Mouse (Mus musculus): ENCODE results near the gene Rpl36.

Gene Rpl36

DNA sequence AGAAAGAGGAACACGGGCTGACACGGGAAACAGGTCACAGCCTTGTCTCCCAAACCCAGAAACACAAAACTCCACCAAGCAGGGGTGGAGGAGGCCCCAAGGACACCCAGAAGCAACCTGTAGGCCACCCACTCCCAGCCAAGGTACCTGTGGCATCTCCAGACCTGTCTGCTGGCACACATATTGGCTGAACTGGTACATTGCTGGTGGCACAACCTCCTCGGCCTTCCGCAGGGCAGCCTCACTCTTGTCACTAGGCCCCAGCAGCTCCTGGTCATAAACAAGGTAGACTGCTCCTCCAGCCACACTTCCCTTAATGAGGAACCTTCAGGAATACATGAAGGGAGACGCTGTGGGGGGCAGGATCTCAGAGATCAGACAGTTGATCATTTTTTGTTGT is 4.5 kb upstream of the Rpl36 start:
- no peak for DNase-seq (ENCODE audit: low read depth, low spot score)

DNA sequence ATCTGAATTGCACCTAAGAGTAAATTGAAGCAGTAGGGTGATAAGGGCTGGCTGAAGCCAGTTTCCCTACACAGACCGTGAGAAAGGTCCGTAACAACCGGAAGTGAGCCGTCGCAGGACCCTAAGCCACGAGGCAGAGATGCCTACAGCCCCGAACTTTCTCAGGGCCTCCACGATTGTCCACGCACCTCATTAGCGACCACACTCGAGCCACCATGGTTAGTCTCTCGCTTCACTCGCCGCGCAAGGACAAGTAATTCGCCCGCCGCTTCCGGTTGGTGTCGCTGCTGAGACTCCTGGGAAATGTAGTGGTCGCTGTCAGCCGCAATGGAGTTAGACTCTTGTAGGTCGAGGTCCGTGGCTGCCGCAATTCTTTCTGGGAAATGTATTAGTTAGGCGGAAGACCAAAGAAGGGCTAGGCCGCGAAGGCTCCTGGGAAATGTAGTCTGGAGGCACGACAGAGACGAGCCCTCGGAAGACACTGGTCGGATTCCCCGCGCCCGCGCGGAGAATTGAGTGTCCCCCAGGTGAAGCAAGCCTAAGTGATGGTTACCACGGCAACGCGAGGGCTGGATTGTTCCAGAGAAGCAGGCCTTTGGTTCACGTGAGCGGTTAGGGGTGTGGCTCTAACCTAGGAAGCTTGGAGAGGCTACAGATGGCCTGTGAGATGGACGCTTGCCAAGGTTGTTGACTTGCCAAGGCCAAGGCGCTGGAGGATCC is 3.6 kb upstream of the Rpl36 start, which contains the start of gene 2410015M20Rik:
TSS of gene 2410015M20Rik (minus strand) at position 320 of the 720 bp plus-strand sequence.
- peak; percentile 97 for DNase-seq (ENCODE audit: low read depth, low spot score)

DNA sequence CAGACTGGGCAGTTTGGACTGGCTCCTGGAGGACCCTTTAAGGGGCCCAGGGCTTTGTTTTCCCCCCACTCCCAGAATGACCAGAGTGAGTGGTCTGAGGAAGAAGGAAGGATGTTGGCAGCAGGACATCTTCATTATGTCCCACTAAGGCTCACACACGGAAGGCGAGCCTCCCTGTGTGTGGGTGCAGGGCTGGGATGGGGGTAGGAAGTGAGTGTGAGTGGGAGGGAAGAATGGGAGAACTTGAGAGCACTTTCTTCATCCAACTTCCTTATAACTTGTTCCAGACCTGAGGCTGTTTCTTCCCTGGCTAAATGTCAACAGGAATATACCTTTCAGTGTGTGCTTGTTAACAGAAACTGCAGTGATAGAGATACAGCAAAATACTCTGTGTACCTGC is 1.9 kb upstream of the Rpl36 start:
- no peak for DNase-seq (ENCODE audit: low read depth, low spot score)

DNA sequence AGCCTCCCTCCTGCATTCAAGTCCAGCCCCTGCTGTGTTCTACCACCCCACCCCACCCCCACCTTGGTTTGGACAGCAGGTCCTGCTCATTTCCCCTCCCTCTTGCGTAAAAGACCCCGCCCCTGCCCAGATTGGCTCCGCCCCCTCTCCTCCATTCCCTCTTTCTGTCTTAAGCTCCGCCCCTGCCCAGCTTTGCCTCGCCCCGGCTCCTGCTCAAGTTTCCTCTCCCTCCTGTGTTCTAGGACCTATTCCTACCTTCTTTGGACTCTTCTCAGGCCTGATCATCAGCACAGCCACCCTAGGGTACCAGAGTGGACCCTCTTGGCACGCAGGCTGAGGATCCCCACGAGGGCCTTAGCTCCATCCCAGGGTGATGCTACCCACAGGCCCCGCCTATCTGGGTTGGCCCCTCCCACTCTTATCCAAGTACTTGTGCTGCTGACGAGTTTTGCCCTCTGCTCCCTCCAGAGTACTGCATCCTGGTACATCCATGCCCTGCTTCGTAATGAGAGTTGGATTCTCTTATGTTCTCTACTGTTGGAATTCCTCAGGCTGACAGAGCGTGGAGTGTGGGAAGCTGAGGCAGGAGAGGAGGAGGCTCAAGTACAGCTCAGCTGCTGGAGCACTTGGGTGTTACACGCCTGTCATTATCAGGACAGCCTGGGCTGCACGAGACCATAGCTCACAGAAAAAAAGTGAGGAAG is 1.2 kb upstream of the Rpl36 start:
- peak; percentile 90 for DNase-seq (ENCODE audit: low read depth, low spot score)

DNA sequence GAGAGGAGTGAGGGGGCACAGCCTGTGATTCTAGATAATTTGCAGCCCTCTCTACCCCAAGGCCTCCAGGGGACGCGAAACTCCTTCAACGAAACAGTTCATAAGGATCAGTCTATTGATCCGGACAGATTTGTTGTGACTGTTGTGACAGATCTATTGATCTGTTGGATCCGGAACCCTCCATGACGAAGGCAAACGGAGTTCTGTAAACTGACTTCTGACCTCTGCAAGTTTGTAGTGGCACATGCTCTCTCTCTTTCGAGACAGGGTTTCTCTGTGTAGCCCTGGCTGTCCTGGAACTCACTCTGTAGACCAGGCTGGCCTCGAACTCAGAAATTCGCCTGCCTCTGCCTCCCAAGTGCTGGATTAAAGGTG is 664 bp upstream of the Rpl36 start:
- DNase-seq (ENCODE audit: low read depth, low spot score) = peak; percentile 24

DNA sequence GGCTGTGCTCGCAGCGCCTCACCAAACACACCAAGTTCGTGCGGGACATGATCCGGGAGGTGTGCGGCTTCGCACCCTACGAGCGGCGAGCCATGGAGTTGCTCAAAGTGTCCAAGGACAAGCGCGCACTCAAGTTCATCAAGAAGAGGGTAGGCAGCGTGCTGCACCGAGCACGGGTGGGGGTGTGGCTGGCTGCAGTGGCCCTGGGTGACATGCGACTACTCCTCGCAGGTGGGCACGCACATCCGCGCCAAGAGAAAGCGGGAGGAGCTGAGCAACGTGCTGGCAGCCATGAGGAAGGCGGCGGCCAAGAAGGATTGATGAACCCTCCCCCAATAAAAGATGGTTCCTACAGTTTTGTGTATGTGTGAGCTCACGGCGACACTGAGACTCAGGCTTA is 677 bp downstream of the Rpl36 start:
- DNase-seq (ENCODE audit: low read depth, low spot score) = peak; percentile 56

DNA sequence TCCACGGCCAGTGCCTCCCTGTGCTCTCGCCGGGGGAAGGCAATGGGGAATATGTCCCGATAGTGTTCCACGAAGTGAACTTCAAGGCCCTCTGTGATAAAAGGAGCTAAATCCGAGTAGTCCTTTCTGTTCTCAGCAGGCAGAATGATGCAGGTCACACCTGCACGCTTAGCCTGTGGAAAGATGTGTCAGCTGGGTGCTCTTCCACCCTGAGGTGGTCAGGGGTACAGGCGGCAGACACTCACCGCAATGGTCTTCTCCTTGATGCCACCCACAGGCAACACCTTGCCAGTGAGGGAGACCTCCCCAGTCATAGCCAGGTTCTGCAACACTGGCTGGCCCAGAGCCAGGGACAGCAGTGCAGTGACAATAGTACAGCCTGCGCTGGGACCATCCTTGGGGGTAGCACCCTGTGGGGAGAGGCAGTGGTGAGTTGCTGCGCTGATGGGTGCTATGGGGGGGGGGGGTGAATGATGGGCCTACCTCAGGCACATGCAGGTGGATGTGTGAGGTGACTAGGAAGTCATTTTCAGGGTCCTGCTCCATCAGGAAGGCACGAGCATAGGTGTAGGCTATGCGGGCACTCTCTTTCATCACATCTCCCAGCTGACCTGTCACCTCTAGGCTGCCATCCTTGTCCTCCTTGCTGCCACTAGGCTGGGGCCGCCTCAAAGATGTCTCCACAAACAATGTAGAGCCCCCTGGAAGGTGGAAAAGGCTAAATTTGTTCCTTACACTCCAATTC is 1.3 kb downstream of the Rpl36 start:
- peak; percentile 64 for DNase-seq (ENCODE audit: low read depth, low spot score)

DNA sequence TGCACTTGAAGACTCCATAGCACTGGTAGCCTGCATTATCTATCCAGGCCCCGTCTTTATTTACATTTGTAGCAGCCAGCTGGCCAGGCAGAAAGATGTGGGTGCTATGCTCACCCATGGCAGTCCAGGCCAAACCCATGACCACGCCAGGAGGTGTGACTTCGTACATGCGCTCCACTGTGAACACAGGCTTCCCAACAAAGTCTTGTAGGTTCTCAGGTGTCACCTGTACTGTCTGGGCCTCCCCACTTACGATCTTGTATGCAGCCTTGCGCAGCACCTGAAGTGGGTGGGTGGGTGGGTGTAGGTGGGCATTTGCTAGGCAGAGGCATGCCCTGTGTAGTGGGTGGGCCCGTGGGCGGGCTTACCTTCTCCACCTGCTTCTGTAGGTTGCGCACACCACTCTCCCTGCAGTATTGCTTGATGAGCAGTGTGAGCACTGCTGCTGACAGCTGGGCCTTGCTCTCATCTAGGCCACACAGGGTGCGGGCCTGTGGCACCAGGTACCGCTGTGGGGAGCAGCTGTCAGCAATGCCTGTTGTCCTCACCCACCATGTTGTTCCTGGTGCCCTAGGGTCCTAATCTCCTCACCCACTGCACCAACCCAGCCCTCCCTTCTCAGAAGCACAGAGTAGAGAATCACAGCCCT is 2.0 kb downstream of the Rpl36 start:
- DNase-seq (ENCODE audit: low read depth, low spot score) = no peak

DNA sequence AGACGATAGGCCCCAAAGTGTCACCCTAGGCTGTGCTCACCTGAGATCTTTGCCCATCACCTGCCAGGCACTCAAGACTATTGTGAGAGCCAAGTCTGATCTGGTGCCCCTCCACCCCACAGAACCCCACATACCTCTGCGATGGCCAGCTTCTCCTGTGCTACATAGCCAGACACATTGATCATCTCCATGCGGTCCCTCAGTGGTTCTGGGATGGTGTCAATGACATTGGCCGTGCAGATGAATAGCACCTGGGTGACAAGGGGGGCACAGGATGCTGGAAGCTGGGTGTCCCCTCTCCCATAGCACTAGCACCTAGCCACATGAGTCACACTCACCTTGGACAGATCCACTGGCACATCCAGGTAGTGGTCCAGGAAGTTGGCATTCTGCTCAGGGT is 2.6 kb downstream of the Rpl36 start:
- no peak for DNase-seq (ENCODE audit: low read depth, low spot score)

DNA sequence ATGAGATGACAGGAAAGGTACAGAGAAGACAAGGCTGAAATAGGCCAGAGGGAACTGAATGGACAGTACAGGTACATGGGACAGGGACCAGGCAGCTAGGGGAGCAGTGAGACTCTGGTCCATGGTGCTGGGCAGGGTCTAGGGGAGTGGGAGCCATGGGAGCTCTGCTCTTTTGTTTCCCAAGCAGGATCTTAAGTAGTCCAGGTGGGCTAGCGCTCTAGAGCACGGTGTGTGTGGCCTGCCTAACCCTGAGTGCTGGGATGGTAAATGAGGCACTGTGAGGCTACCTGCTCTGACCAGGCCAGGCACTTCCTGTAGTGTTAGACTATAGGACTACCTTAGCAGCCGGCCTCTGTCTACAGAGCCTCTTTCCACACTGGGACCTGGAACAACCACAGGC is 3.5 kb downstream of the Rpl36 start:
- DNase-seq (ENCODE audit: low read depth, low spot score) = no peak

DNA sequence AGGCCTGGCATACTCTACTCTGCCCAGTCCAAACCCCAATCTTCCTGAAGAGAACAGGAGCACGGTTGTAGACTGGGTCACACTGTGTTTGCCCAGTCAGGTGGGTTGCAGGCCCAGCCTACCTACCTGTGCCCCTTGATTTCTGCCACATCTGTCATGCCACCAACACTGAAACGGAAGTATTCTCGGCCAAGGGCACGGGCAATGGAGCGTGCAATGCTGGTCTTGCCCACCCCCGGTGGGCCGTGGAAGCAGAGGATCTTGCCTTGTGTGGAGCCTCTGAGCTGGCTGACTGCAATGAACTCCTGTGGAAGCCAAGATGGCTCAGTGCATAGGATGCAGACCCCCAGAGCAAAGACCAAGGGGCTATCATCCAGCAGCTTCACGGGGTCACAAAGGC is 4.4 kb downstream of the Rpl36 start:
- DNase-seq (ENCODE audit: low read depth, low spot score) = no peak

DNA sequence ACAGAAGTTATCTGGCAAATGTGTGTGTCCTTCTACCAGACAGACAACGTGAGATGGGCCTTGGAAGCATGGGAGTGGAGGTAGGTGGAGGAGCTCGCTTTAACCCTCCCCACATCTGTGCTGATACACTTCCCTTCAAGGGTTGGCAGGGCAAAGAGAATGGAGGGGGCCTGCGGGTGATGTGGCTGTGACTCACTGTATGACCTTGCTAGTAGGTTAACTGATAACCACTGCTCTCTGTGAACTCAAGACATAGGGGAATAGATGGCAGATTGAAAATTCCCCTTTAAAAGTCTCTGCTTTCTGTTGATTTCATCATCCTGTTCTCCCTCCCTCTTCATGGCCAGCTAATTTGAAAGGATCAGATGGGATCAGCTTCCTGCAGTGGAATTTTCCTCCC is 12.3 kb downstream of the Rpl36 start:
- peak; percentile 32 for DNase-seq (ENCODE audit: low read depth, low spot score)

DNA sequence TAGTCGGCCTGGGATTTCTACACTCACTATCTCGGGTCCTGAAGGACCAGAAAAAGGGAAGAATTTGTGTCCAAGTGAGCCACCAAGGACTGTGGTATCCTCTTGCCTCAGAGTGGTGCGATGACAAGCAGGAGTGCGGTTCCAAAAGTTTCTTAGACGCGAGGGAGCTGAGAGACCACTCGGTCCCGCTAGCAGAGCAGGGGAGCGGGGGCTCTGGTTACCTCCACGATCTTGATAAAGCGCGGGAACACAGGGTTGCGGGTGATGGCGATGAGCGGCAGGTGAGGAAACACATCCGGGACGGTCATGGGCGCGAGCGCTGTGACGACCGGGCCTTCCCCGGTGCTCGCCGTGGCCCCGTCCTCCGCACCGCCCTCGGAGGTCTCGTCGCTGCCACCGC is 13.0 kb downstream of the Rpl36 start:
- no peak for DNase-seq (ENCODE audit: low read depth, low spot score)

DNA sequence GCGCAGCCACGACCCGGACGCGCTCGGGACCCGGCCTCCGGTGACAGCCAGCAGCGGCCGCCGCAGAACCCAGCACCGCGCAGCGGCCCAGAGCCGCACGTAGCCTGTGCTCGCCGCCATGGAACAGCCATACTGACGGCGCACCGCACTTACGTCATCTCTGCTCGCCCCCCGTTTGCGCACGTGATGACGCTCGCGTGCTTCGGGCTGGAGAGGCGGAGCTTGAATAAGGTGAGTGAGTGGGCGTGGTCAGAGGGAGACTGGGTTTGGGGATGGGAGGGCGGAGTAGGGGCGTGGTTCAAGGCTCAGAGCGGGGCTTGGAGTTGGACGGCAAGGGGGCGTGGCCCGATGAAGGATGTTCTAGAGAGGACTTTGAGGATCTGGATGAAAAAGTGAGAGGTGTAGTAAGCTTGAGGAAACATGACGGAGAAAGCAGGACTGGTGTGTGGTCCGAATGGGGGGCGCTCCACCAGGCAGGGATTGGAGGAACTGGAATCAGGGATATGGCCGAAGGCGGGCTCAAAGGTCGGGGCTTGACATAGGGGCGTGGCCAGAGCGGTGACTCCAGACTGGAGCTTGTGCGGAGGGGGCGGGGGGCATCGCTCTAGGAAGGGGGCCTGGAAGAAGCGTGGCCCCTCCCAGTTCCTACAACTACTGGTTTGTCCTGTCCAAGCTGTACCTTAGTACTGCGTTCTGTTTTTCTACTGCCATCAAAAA is 13.7 kb downstream of the Rpl36 start, which contains the start of gene Lonp1:
TSS of gene Lonp1 (minus strand) at position 134 of the 717 bp plus-strand sequence.
- DNase-seq (ENCODE audit: low read depth, low spot score) = peak; percentile 100

DNA sequence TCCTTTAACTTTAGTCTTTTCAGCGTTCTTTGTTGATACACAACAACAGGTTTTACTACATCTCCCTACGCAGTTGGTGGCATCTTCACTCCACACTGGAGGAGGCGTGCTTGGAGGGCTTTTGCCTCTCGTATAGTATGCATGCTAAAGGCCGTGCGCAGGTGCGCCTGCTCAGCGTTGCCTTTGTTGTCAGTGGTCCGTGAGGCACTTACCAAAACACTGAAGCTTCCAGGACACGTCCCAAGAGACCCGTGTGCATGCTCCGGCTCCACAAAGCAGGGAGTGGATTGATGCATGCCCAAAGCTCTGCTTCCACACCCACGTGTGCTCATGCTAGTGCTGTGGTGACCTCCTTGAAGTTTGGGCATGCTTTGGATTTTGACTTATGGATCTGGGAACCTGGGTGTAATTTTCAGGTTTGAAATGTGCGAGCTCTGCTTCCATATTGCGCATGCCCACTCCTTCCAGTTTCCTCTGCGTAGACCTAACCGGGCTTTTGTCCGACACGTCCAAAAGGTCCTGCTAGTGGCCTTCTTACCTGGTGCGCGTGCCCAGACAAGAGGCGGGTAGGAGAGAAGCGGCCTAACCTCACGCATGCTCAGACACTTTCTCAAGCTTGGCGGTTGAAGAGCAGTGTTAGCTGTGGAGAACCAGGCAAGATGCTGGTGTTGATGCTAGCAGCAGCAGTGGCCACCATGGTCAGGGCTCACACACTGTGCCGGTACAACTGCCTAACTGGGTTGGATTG is 14.5 kb downstream of the Rpl36 start, which contains the start of gene Catsperd:
TSS of gene Catsperd (plus strand) at position 614 of the 748 bp plus-strand sequence.
- peak; percentile 89 for DNase-seq (ENCODE audit: low read depth, low spot score)

DNA sequence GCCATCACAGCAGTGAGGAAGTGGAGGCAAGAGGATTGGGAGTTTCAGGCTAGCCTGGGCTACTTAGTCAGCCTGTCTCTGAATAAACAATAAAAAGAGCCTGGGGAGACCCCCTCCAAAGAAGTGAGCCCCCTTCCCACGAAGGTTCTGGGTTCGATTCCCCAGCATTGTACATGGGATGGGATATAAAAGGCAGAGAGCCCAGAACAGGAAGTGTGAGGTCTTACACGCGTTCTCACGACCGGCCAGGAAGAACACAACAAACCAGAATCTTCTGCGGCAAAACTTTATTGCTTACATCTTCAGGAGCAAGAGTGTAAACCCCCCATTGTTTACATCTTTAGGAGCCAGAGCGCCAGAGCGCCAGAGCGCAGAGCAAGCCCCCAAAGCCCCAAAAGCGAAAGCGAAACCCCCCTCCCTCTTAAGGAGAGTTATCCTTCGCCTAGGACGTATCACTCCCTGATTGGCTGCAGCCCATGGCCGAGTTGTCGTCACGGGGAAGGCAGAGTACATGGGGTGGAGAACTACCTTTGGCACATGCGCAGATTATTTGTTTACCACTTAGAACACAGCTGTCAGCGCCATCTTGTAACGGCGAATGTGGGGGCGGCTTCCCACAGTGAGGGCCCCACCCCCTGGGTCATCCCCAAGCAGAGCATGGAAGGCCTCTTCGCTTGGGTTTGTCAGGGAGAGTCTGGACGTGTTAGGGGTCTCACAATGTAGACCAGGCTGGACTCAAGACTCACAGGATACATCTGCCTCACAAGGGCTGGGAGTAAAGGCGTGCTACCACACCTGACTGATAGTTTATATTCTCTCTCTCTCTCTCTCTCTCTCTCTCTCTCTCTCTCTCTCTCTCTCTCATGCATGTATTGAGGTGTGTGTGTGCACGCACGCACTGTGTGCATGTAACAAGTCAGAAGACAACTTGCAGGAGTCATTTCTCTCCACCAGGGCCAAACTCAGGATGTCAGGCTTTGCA is 16.9 kb downstream of the Rpl36 start:
- peak; percentile 92 for DNase-seq (ENCODE audit: low read depth, low spot score)

DNA sequence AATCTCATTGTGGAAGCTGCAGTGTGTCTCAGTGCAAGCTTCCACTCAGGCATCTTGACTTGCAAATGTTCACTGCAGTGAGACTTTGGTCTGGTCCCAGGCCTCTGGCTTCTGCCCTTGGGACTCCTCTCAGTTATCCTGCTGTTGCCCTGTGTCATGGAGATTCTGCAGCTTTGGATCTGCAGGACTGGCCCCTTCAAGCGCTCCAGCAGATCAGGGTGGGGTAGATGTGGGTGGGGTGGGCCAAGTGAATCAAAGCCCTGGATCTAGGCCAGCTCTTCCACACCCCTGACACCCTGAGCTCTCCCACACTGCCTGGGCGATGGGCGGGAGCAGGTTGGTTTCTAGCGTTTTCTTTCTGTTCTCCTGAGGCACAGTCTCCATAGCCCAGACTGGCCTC is 18.6 kb downstream of the Rpl36 start:
- no peak for DNase-seq (ENCODE audit: low read depth, low spot score)

DNA sequence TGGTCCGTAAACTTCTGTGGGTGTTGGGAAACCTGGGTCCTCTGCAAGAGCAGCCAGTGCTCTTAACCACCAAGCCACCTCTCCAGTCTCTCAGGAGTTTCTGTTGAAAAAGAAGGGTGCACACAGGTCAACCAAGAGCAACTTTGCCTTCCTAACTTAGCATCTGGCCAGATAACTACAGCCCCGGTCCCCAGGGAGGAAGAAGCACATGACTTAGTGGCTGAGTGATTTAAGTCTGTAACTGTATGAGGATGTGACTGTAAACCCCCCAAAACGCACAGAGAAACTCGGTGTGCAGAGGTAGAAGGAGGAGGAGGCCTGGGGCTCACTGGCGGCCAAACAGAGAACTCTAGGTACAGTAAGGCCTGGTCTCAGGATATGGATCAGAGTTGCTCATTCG is 20.8 kb downstream of the Rpl36 start:
- DNase-seq (ENCODE audit: low read depth, low spot score) = peak; percentile 84

DNA sequence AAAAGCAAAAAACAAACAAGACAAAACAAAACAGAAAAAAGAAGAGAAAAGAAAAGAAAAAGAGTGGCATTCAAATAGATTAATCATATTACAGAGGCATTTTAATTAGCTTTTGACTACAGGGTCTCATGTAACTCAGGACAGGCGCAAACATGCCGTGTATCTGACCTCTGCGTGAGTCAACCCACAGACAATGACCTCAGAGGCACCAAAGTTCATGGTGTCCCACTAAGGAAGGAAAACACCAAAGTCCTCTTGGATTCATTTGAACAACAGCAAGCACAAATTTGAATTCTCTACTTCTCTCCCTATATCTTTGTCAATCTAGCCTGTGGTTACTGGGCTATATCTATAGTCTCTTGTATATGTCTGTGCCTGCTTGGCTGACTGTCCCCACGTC is 30.0 kb downstream of the Rpl36 start:
- DNase-seq (ENCODE audit: low read depth, low spot score) = no peak
